Mouse (Mus musculus) heart, embryonic 14.5 days (tissue): ENCODE results near the gene Ldb1. TPM values are rescaled to one million over a fixed set of nuclear protein-coding genes. Genes with fewer than 3 reads are reported as not detected.

Experiments
- ATAC-seq: fragments of 200-750 bp; cut with Nextera tagmentation; 2 replicates; pipeline ENCODE4 v1.8.0; 2017; ENCODE audit warnings: low read depth, moderate TSS enrichment; ENCODE audit not compliant: insufficient number of reproducible peaks, insufficient read depth, low FRiP score
- H3K27ac ChIP-seq, 2 experiments: fragments of 200-500 bp in 1 of 2; fragments of 300-500 bp in 1 of 2; sonication (generic) in 1 of 2; replicated peaks in 1 of 2; 2 replicates each; pipeline ENCODE4 v1.5.1; 2012 to 2014; ENCODE audit warnings: low read depth in 2 of 2, low read length in 2 of 2, control low read depth in 1 of 2, mild to moderate bottlenecking in 1 of 2, mixed read lengths in 1 of 2; ENCODE audit not compliant: control insufficient read depth in 1 of 2, insufficient read depth in 1 of 2
- H3K27me3 ChIP-seq: fragments of 300-500 bp; sonication (generic); 2 replicates; pipeline ENCODE4 v1.6.1; 2014; ENCODE audit warnings: mild to moderate bottlenecking, low read length, control low read depth; ENCODE audit not compliant: control insufficient read depth, insufficient read depth
- H3K36me3 ChIP-seq: fragments of 300-500 bp; sonication (generic); 2 replicates; pipeline ENCODE4 v1.6.1; 2014; ENCODE audit warnings: mild to moderate bottlenecking, control low read depth, low read length, mixed read lengths; ENCODE audit not compliant: control insufficient read depth, insufficient read depth
- H3K4me1 ChIP-seq, 2 experiments: fragments of 200-500 bp in 1 of 2; fragments of 300-500 bp in 1 of 2; sonication (generic) in 1 of 2; 2 replicates each; pipeline ENCODE4 v1.6.1; 2012 to 2014; ENCODE audit warnings: low read length in 2 of 2, control low read depth in 1 of 2, mixed read lengths in 1 of 2; ENCODE audit not compliant: control insufficient read depth in 2 of 2, insufficient read depth in 2 of 2
- H3K4me2 ChIP-seq: fragments of 300-500 bp; sonication (generic); 2 replicates; pipeline ENCODE4 v1.6.1; 2014; ENCODE audit warnings: mild to moderate bottlenecking, low read length
- H3K4me3 ChIP-seq, 2 experiments: fragments of 200-500 bp in 1 of 2; fragments of 300-500 bp in 1 of 2; sonication (generic) in 1 of 2; 2 replicates each; pipeline ENCODE4 v1.5.1; 2012 to 2014; ENCODE audit warnings: low read length in 2 of 2, mild to moderate bottlenecking in 2 of 2, control low read depth in 1 of 2, low read depth in 1 of 2, moderate library complexity in 1 of 2; ENCODE audit not compliant: control insufficient read depth in 1 of 2, insufficient read depth in 1 of 2
- H3K9ac ChIP-seq: fragments of 300-500 bp; sonication (generic); 2 replicates; pipeline ENCODE4 v1.6.1; 2014; ENCODE audit warnings: mild to moderate bottlenecking, low read length
- H3K9me3 ChIP-seq: fragments of 300-500 bp; sonication (generic); 2 replicates; pipeline ENCODE4 v1.6.1; 2016; ENCODE audit warnings: low read length, control low read depth; ENCODE audit not compliant: control insufficient read depth
- WGBS: fragments of 180-500 bp; shearing (Covaris S2); extraction: QIAGEN DNeasy Blood & Tissue Kit; methylation state at CpG from one replicate; pipeline ENCODE4 v1.1.7; 2014; 5-methylcytosine and 5-hydroxymethylcytosine counted together
- polyA plus RNA-seq: library from polyadenylated mRNA; unstranded; fragments of >200 nt; fragmentation: Nextera tagmentation; extraction: Ambion mirVana; gene quantifications from 2 replicates; pipeline ENCODE4 v1.2.1, GENCODE M21; 2014

The Ldb1 gene
- polyA plus RNA-seq = 58.8 and 66.5 TPM in 2 replicates

DNA sequence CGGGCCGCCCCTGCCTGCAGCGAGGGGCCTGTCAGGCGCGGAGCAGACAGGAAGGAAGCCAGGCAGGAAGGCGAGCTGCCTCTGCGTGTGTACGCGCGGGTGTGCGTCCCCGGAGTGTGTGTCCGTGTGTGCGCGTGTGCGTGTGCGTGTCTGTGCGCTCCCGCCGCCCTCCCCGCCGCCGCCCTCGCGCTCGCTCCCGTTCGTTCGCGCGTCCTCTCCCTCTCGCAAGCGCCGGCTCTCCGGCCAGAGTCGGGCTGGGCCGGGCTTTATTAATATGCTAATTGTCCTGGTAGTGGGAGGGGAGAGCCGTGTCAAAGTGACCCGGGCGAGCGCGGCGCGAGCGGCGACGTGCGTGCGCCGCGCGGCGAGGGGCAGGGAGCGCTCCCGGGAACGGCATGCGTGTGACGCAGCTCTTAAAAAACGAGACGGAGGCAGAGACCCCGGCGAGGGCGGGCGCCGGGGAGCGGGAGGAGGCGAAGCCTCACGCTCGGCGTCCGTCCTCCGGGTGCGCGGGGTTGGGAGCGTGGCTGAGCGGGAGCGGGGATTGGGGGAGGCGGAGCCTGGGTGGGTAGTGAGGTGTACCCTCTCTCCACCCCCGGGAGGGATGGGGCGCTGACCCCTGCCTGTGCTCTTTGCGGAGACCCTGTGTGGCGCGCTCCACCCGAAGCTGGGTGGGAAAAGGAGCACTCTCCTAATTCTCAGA is at the start of gene Ldb1:
Gene Ldb1 (minus strand): TSS at position 222 of the 703 bp plus-strand sequence.
- Histone ChIP-seq H3K27ac (peak within 1 kb of the TSS; percentile 92 to 99), H3K36me3 (no peaks in the 10 kb centered on the region), H3K9me3 (no peaks in the 10 kb centered on the region), H3K4me1 (peaks cover 34 to 58% of the 10 kb centered on the region in 2 experiments), H3K27me3 (no peaks in the 10 kb centered on the region), H3K4me2 (peak within 1 kb of the TSS; percentile 94), H3K9ac (peak within 1 kb of the TSS; percentile 100), H3K4me3 (peak within 1 kb of the TSS; percentile 88 to 99)
- peak; percentile 75 for ATAC-seq
- under 1% methylated on average over 79 of the region's 84 CpGs for WGBS

GRCm38 (mm10) chr19:46094144-46094543 is 49.1 kb upstream of the Ldb1 start:
- Histone ChIP-seq H3K27ac (no peak overlapping the region), H3K4me2 (no peak overlapping the region), H3K36me3 (no peaks in the 10 kb centered on the region), H3K9me3 (peaks cover 3% of the 10 kb centered on the region; the same call in 1 of the 2 replicates), H3K9ac (no peak overlapping the region), H3K4me1 (no peaks in the 10 kb centered on the region; a peak in 1 of 4 replicates), H3K27me3 (no peaks in the 10 kb centered on the region), H3K4me3 (no peak overlapping the region)
- 88% methylated on average over 2 of the region's 2 CpGs for WGBS
- no peak for ATAC-seq

DNA sequence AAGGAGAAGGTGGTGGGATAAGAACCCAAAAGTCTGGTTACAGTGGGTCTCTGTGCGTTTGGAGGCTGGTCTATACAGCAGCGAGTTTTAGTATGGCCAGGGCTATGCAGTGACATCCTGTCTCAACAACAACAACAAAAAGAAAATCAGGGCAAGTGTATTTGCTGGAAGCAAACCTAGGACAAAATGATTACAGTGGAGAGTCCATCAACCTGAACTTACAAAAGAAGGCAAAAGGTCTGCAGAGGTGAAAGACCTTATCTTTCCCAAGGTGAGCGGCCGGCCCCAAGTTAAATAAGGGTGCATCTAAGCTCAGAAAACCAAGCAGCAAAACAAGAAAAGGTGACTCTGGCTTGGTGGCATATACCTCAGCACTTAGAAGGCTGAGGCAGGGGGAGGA is 46.6 kb upstream of the Ldb1 start:
- 80% methylated on average over 4 of the region's 4 CpGs for WGBS
- H3K4me2 ChIP-seq = no peak overlapping the region
- H3K4me3 ChIP-seq = no peak overlapping the region
- no peak overlapping the region for H3K27ac ChIP-seq
- ATAC-seq = no peak
- no peaks in the 10 kb centered on the region for H3K36me3 ChIP-seq
- no peak overlapping the region for H3K9ac ChIP-seq
- peaks cover 3% of the 10 kb centered on the region; the same call in 1 of the 2 replicates for H3K9me3 ChIP-seq
- H3K27me3 ChIP-seq = no peaks in the 10 kb centered on the region
- peaks cover 0 to 8% of the 10 kb centered on the region in 2 experiments for H3K4me1 ChIP-seq

- Histone ChIP-seq H3K4me1 (peaks cover 0 to 8% of the 10 kb centered on the region in 2 experiments), H3K4me2 (no peak overlapping the region), H3K27ac (no peak overlapping the region), H3K9me3 (no peaks in the 10 kb centered on the region), H3K27me3 (no peaks in the 10 kb centered on the region), H3K4me3 (no peak overlapping the region), H3K9ac (no peak overlapping the region), H3K36me3 (peaks cover 29% of the 10 kb centered on the region)
- 53% methylated on average over 7 of the region's 7 CpGs for WGBS
- ATAC-seq = no peak
Observed at GRCm38 (mm10) chr19:46087871-46088270, 42.9 kb upstream of the Ldb1 start.

DNA sequence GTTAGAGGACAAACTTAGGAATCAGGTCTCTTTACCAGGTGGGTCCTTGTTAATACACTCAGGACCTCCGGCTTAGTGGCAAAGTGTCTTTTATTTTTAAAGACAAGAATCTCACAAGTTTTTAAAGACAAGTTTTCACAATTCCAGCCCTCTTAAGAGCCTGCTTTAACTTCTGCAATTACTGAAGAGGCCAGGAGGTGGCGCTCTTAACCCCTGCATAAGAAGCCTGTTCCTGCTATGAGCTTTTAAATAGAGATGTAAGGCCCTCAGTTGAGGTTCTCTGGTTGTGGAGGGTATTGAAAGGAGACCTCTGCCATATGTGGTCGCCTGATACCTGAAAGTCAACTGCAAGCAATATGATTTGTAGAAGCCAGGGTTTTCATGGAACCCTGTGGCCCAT is 41.3 kb upstream of the Ldb1 start:
- Histone ChIP-seq H3K27ac (no peak overlapping the region), H3K9me3 (no peaks in the 10 kb centered on the region), H3K4me3 (no peak overlapping the region), H3K4me2 (no peak overlapping the region), H3K27me3 (no peaks in the 10 kb centered on the region), H3K4me1 (peaks cover 0 to 8% of the 10 kb centered on the region in 2 experiments; a peak in 3 of 4 replicates), H3K9ac (no peak overlapping the region), H3K36me3 (peaks cover 44% of the 10 kb centered on the region)
- 44% methylated on average over 3 of the region's 3 CpGs for WGBS
- no peak for ATAC-seq

DNA sequence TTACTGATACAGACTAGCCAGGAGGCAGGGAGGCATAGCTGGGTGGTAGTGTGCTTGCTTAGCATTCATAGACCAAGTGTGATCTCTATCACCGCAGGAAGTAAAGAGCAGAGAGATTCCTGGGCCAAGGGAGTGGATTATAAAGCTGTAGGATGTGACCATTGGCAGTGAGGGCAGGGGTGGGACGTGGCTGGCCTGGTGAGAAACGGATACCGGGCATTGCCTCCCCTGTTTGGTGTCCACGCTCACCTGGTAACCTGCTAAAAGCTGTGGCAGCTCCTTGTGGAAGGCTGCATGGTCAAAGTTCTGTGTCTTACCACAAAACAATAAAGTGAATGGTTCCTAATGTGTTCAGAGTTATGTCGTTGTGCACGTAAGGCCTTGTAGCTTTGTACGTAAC is 40.2 kb upstream of the Ldb1 start:
- WGBS = 96% methylated on average over 8 of the region's 8 CpGs
- Histone ChIP-seq H3K27ac (no peak overlapping the region), H3K9me3 (no peaks in the 10 kb centered on the region), H3K27me3 (no peaks in the 10 kb centered on the region), H3K4me3 (no peak overlapping the region), H3K36me3 (peaks cover 56% of the 10 kb centered on the region), H3K4me1 (peaks cover 0 to 8% of the 10 kb centered on the region in 2 experiments; a peak in 3 of 4 replicates), H3K9ac (no peak overlapping the region), H3K4me2 (no peak overlapping the region)
- no peak for ATAC-seq

- ATAC-seq = no peak
- 82% methylated on average over 3 of the region's 3 CpGs for WGBS
- no peaks in the 10 kb centered on the region for H3K9me3 ChIP-seq
- no peak overlapping the region for H3K4me3 ChIP-seq
- H3K36me3 ChIP-seq = peaks cover 65% of the 10 kb centered on the region
- no peak overlapping the region for H3K27ac ChIP-seq
- H3K27me3 ChIP-seq = no peaks in the 10 kb centered on the region
- H3K4me1 ChIP-seq = peaks cover 3 to 14% of the 10 kb centered on the region in 2 experiments
- no peak overlapping the region for H3K9ac ChIP-seq
- H3K4me2 ChIP-seq = no peak overlapping the region
Observed at GRCm38 (mm10) chr19:46078535-46078934, 33.5 kb upstream of the Ldb1 start.
